Mouse (Mus musculus): ENCODE measurements around the gene Atp5d. TPM values are rescaled to one million over a fixed set of nuclear protein-coding genes. Genes with fewer than 3 reads are reported as not detected.
A peak's percentile ranks its signal among the peaks of the same experiment; 100 is the strongest.

Atp5d gene
- polyA plus RNA-seq, 1 experiment from 2014 or later, result 582 TPM

DNA sequence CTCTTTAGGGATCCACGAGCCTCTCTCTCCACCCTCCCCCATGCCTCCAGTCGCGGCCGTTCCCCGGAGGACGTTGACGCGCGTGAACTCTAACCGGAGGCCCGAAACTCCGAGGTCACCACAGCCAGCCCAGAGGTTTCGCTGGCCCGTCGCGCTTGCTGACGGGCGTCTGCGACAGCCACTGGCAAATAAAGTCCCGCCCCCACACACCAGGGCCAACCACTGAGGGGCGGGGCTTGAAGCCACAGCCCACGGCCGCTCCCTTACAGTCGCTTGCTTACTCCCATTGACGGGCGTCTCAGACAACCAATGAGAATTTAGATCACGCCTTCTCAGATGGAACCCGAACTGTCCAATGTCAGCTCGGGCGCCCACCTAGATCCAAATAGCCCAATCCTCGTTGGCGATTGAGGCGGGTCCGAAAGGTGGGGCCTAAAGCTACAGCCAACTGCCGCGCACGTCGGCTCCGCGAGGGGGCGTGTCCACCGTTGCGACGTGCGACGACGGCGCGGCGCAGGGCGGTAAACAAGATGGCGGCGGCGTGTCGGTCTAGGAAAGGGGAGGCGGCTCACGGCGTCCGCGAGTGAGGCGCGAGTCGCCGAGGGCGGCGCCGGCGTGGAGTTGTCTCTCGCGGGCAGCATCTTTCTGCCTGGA, 23.0 kb upstream of the Atp5d start, which contains the start of gene Stk11:
Gene Stk11 (plus strand): TSS at position 514 of the 654 bp plus-strand sequence.
- Histone ChIP-seq H3K36me3 (ENCODE audit: control insufficient read depth, insufficient read depth, low read length) (peaks cover 18% of the 10 kb centered on the region), H3K4me2 (replicated peaks; ENCODE audit: low read depth, low read length) (peak within 1 kb of the TSS; percentile 97), H3K9me3 (ENCODE audit: control insufficient read depth, low read length) (no peaks in the 10 kb centered on the region), H3K27ac (ENCODE audit: low read depth, low read length) (peak within 1 kb of the TSS; percentile 86), H3K4me1 (ENCODE audit: control insufficient read depth, insufficient read depth, low read length) (peaks cover 22% of the 10 kb centered on the region), H3K27me3 (ENCODE audit: control insufficient read depth, insufficient read depth, low read length) (no peaks in the 10 kb centered on the region), H3K4me3 (ENCODE audit: low read length) (peak within 1 kb of the TSS; percentile 93), H3K9ac (ENCODE audit: low read depth, low read length) (peak within 1 kb of the TSS; percentile 92)
- ATAC-seq (ENCODE audit: low FRiP score, low TSS enrichment), result peak; percentile 99
- under 1% methylated on average over 70 of the region's 70 CpGs for WGBS

- no peak for ATAC-seq (ENCODE audit: low FRiP score, low TSS enrichment)
- H3K9ac ChIP-seq (ENCODE audit: low read depth, low read length), result peak overlapping the region; percentile 92
- peak overlapping the region; percentile 66; the same call in 1 of the 2 replicates for H3K27ac ChIP-seq (ENCODE audit: low read depth, low read length)
Observed at GRCm38 (mm10) chr10:80115944-80116335, 22.5 kb upstream of the Atp5d start.

DNA sequence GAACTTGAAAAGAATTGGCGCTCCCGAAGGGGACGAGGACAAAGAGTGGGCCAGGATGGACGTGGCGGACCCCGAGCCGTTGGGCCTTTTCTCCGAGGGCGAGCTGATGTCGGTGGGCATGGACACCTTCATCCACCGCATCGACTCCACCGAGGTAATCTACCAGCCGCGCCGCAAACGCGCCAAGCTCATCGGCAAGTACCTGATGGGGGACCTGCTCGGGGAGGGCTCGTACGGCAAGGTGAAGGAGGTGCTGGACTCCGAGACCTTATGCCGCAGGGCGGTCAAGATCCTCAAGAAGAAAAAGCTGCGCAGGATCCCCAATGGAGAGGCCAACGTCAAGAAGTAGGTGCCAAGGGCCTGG, 21.9 kb upstream of the Atp5d start:
- H3K9ac ChIP-seq (ENCODE audit: low read depth, low read length), result peak overlapping the region; percentile 92
- H3K36me3 ChIP-seq (ENCODE audit: control insufficient read depth, insufficient read depth, low read length), result peaks cover 23% of the 10 kb centered on the region
- under 1% methylated on average over 27 of the region's 27 CpGs for WGBS
- ATAC-seq (ENCODE audit: low FRiP score, low TSS enrichment), result no peak
- H3K4me2 ChIP-seq (replicated peaks; ENCODE audit: low read depth, low read length), result peak overlapping the region; percentile 97
- no peak overlapping the region for H3K27ac ChIP-seq (ENCODE audit: low read depth, low read length)
- peaks cover 22% of the 10 kb centered on the region for H3K4me1 ChIP-seq (ENCODE audit: control insufficient read depth, insufficient read depth, low read length)
- no peaks in the 10 kb centered on the region for H3K9me3 ChIP-seq (ENCODE audit: control insufficient read depth, low read length)
- H3K27me3 ChIP-seq (ENCODE audit: control insufficient read depth, insufficient read depth, low read length), result no peaks in the 10 kb centered on the region
- peak overlapping the region; percentile 93 for H3K4me3 ChIP-seq (ENCODE audit: low read length)

More at GRCm38 (mm10) chr10:80115944-80116335, 22.5 kb upstream of the Atp5d start:
- Histone ChIP-seq H3K4me3 (ENCODE audit: low read length) (peak overlapping the region; percentile 93), H3K27me3 (ENCODE audit: control insufficient read depth, insufficient read depth, low read length) (no peaks in the 10 kb centered on the region), H3K4me1 (ENCODE audit: control insufficient read depth, insufficient read depth, low read length) (peaks cover 22% of the 10 kb centered on the region), H3K36me3 (ENCODE audit: control insufficient read depth, insufficient read depth, low read length) (peaks cover 21% of the 10 kb centered on the region), H3K4me2 (replicated peaks; ENCODE audit: low read depth, low read length) (peak overlapping the region; percentile 97), H3K9me3 (ENCODE audit: control insufficient read depth, low read length) (no peaks in the 10 kb centered on the region)
- under 1% methylated on average over 63 of the region's 63 CpGs for WGBS

GRCm38 (mm10) chr10:80116927-80117691, 21.3 kb upstream of the Atp5d start:
- H3K9ac ChIP-seq (ENCODE audit: low read depth, low read length), result peak overlapping the region; percentile 92
- WGBS, result 4% methylated on average over 30 of the region's 30 CpGs
- no peaks in the 10 kb centered on the region for H3K9me3 ChIP-seq (ENCODE audit: control insufficient read depth, low read length)
- H3K4me3 ChIP-seq (ENCODE audit: low read length), result peak overlapping the region; percentile 93
- H3K4me1 ChIP-seq (ENCODE audit: control insufficient read depth, insufficient read depth, low read length), result peaks cover 22% of the 10 kb centered on the region
- H3K36me3 ChIP-seq (ENCODE audit: control insufficient read depth, insufficient read depth, low read length), result peaks cover 28% of the 10 kb centered on the region
- no peak overlapping the region for H3K27ac ChIP-seq (ENCODE audit: low read depth, low read length)
- no peaks in the 10 kb centered on the region for H3K27me3 ChIP-seq (ENCODE audit: control insufficient read depth, insufficient read depth, low read length)
- H3K4me2 ChIP-seq (replicated peaks; ENCODE audit: low read depth, low read length), result peak overlapping the region; percentile 97
- ATAC-seq (ENCODE audit: low FRiP score, low TSS enrichment), result no peak

GRCm38 (mm10) chr10:80117736-80118135, 20.7 kb upstream of the Atp5d start:
- no peak overlapping the region for H3K27ac ChIP-seq (ENCODE audit: low read depth, low read length)
- peak overlapping the region; percentile 97 for H3K4me2 ChIP-seq (replicated peaks; ENCODE audit: low read depth, low read length)
- H3K9me3 ChIP-seq (ENCODE audit: control insufficient read depth, low read length), result no peaks in the 10 kb centered on the region
- peaks cover 29% of the 10 kb centered on the region for H3K36me3 ChIP-seq (ENCODE audit: control insufficient read depth, insufficient read depth, low read length)
- peak overlapping the region; percentile 93 for H3K4me3 ChIP-seq (ENCODE audit: low read length)
- H3K4me1 ChIP-seq (ENCODE audit: control insufficient read depth, insufficient read depth, low read length), result peaks cover 22% of the 10 kb centered on the region
- no peaks in the 10 kb centered on the region for H3K27me3 ChIP-seq (ENCODE audit: control insufficient read depth, insufficient read depth, low read length)
- WGBS, result 68% methylated on average over 1 of the region's 1 CpGs
- H3K9ac ChIP-seq (ENCODE audit: low read depth, low read length), result peak overlapping the region; percentile 92
- no peak for ATAC-seq (ENCODE audit: low FRiP score, low TSS enrichment)

DNA sequence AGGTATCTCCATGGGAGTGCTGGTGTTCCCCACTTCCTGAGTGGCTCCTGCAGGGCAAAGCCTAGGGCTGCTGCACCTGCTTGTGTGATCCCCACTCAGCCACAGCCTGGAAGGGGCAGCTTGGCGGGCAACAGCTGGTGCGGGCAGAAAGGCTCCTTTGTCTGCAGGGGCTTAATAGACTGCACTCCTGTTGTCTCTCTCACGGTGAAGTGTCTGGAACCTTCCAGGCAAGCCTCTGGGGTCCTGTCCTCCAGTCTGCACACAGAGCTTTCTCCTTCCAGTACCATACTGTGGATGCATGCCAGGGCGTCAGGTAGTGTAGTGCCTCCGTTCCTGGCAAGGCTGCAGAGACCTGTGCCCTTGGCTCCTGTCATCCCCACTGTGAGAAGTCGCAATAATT, 19.9 kb upstream of the Atp5d start:
- H3K27me3 ChIP-seq (ENCODE audit: control insufficient read depth, insufficient read depth, low read length), result no peaks in the 10 kb centered on the region
- peak overlapping the region; percentile 97 for H3K4me2 ChIP-seq (replicated peaks; ENCODE audit: low read depth, low read length)
- H3K4me3 ChIP-seq (ENCODE audit: low read length), result peak overlapping the region; percentile 93
- H3K36me3 ChIP-seq (ENCODE audit: control insufficient read depth, insufficient read depth, low read length), result peaks cover 31% of the 10 kb centered on the region
- no peaks in the 10 kb centered on the region for H3K9me3 ChIP-seq (ENCODE audit: control insufficient read depth, low read length)
- ATAC-seq (ENCODE audit: low FRiP score, low TSS enrichment), result no peak
- no peak overlapping the region for H3K27ac ChIP-seq (ENCODE audit: low read depth, low read length)
- H3K9ac ChIP-seq (ENCODE audit: low read depth, low read length), result peak overlapping the region; percentile 92; the same call in 1 of the 2 replicates
- WGBS, result 83% methylated on average over 6 of the region's 6 CpGs
- H3K4me1 ChIP-seq (ENCODE audit: control insufficient read depth, insufficient read depth, low read length), result peaks cover 22% of the 10 kb centered on the region

DNA sequence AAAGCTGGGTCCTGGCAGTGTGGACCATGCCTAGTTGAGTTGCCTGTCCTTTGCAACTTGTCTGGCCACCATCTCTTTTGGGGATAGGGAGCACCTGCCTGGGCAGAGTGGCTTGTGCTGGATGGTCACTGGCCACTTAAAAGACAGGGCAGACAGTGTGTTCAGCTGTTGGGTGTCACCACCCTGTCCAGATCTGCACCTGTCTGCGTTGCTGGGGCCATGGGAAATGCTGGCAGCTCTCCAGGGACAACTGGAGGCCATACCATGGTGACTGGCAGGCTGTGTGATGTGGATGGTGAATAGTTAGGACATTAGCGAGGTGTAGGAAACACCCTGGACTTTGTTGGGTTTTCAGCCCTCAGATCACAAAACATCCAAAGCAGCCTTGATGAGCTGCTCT, 18.3 kb upstream of the Atp5d start:
- Histone ChIP-seq H3K9ac (ENCODE audit: low read depth, low read length) (no peak overlapping the region), H3K27me3 (ENCODE audit: control insufficient read depth, insufficient read depth, low read length) (no peaks in the 10 kb centered on the region), H3K27ac (ENCODE audit: low read depth, low read length) (no peak overlapping the region), H3K36me3 (ENCODE audit: control insufficient read depth, insufficient read depth, low read length) (peaks cover 46% of the 10 kb centered on the region), H3K4me3 (ENCODE audit: low read length) (no peak overlapping the region), H3K4me1 (ENCODE audit: control insufficient read depth, insufficient read depth, low read length) (peaks cover 22% of the 10 kb centered on the region), H3K4me2 (replicated peaks; ENCODE audit: low read depth, low read length) (no peak overlapping the region), H3K9me3 (ENCODE audit: control insufficient read depth, low read length) (no peaks in the 10 kb centered on the region)
- 80% methylated on average over 2 of the region's 2 CpGs for WGBS
- ATAC-seq (ENCODE audit: low FRiP score, low TSS enrichment), result no peak

- Histone ChIP-seq H3K9ac (ENCODE audit: low read depth, low read length) (no peak overlapping the region), H3K27ac (ENCODE audit: low read depth, low read length) (no peak overlapping the region), H3K4me3 (ENCODE audit: low read length) (no peak overlapping the region), H3K27me3 (ENCODE audit: control insufficient read depth, insufficient read depth, low read length) (no peaks in the 10 kb centered on the region), H3K9me3 (ENCODE audit: control insufficient read depth, low read length) (no peaks in the 10 kb centered on the region), H3K36me3 (ENCODE audit: control insufficient read depth, insufficient read depth, low read length) (peaks cover 61% of the 10 kb centered on the region), H3K4me2 (replicated peaks; ENCODE audit: low read depth, low read length) (no peak overlapping the region), H3K4me1 (ENCODE audit: control insufficient read depth, insufficient read depth, low read length) (peaks cover 22% of the 10 kb centered on the region)
- no peak for ATAC-seq (ENCODE audit: low FRiP score, low TSS enrichment)
- whole genome bisulfite sequencing, result 73% methylated on average over 2 of the region's 2 CpGs
Observed at GRCm38 (mm10) chr10:80121639-80122038, 16.8 kb upstream of the Atp5d start.
